Mouse (Mus musculus) megakaryocyte-erythroid progenitor cell, adult 5-6 weeks (primary cell): ENCODE measurements around the gene Grpel1. TPM values are rescaled to one million over a fixed set of nuclear protein-coding genes. Genes with fewer than 3 reads are reported as not detected.

Source experiments
- ATAC-seq: replicated peaks from 2 replicates; pipeline ENCODE4 v1.8.0; 2016; ENCODE audit warnings: mild to moderate bottlenecking, inconsistent platforms; ENCODE audit not compliant: severe bottlenecking, poor library complexity, low FRiP score, low TSS enrichment
- total RNA-seq, 2 experiments: library from RNA; stranded (forward) in 1 of 2; stranded (reverse) in 1 of 2; fragments of 200-1000, 215-1000 nt in 1 of 2; fragments of >200 nt in 1 of 2; fragmentation: Nextera tagmentation in 1 of 2; gene quantifications; 2 replicates each; pipeline ENCODE4 v1.2.3; 2014 to 2017

The Grpel1 gene
- total RNA-seq, 2 experiments from 2014 or later: 28.8 to 40.2 TPM

- ATAC-seq: no peak
Observed at GRCm38 (mm10) chr5:36494709-36495108, 29.9 kb downstream of the Grpel1 start.

- no peak for ATAC-seq
Observed at GRCm38 (mm10) chr5:36505235-36505634, 40.4 kb downstream of the Grpel1 start.

- ATAC-seq: no peak
Observed at GRCm38 (mm10) chr5:36505643-36506042, 40.8 kb downstream of the Grpel1 start.

- no peak for ATAC-seq
Observed at GRCm38 (mm10) chr5:36508351-36508750, 43.6 kb downstream of the Grpel1 start.

GRCm38 (mm10) chr5:36510956-36511355, 46.2 kb downstream of the Grpel1 start:
- no peak for ATAC-seq

- no peak for ATAC-seq
Observed at GRCm38 (mm10) chr5:36515126-36515525, 50.3 kb downstream of the Grpel1 start.

- no peak for ATAC-seq
Observed at GRCm38 (mm10) chr5:36515558-36515957, 50.8 kb downstream of the Grpel1 start.

GRCm38 (mm10) chr5:36517596-36517995, 52.8 kb downstream of the Grpel1 start:
- ATAC-seq: no peak

GRCm38 (mm10) chr5:36519751-36520150, 55.0 kb downstream of the Grpel1 start:
- ATAC-seq: no peak

GRCm38 (mm10) chr5:36522782-36523181, 58.0 kb downstream of the Grpel1 start:
- ATAC-seq: peak; percentile 55

- ATAC-seq: peak; percentile 86
Observed at GRCm38 (mm10) chr5:36523219-36523703, 58.5 kb downstream of the Grpel1 start.

Other genes with a start within 250 kb of the Grpel1 start
- 0.30 TPM in 1 of 2 replicates, not detected in the other for gene Sorcs2, start 66.9 kb upstream of the Grpel1 start, total RNA-seq (2014; fragmentation: Nextera tagmentation)
- gene Sorcs2, start 66.9 kb upstream of the Grpel1 start, total RNA-seq (2017): not detected in 2 replicates
- 13.6 and 17.9 TPM in 2 replicates for gene Tada2b, start 19.3 kb downstream of the Grpel1 start, total RNA-seq (2014; fragmentation: Nextera tagmentation)
- gene Tada2b, start 19.3 kb downstream of the Grpel1 start, total RNA-seq (2017): 17.4 and 20.9 TPM in 2 replicates
- gene Ccdc96, start 19.6 kb downstream of the Grpel1 start, total RNA-seq (2014; fragmentation: Nextera tagmentation): 0.50 TPM in 1 of 2 replicates, not detected in the other
- 0.19 and 1.2 TPM in 2 replicates for gene Ccdc96, start 19.6 kb downstream of the Grpel1 start, total RNA-seq (2017)
- gene Tbc1d14, start 128.3 kb downstream of the Grpel1 start, total RNA-seq (2014; fragmentation: Nextera tagmentation): 23.7 and 24.0 TPM in 2 replicates
- 8.5 and 14.8 TPM in 2 replicates for gene Tbc1d14, start 128.3 kb downstream of the Grpel1 start, total RNA-seq (2017)
- 21.0 and 24.0 TPM in 2 replicates for gene D5Ertd579e, start 231.0 kb downstream of the Grpel1 start, total RNA-seq (2014; fragmentation: Nextera tagmentation)
- gene D5Ertd579e, start 231.0 kb downstream of the Grpel1 start, total RNA-seq (2017): 25.7 and 44.6 TPM in 2 replicates